Mouse (Mus musculus) stomach, postnatal 0 days (tissue): Measurements from ENCODE around the gene Gabrb3.

Experiments used
- CTCF ChIP-seq: IDR thresholded peaks from 2 replicates; pipeline ENCODE4 v1.5.1; 2016; ENCODE audit warnings: antibody characterized with exemption, low read depth, mild to moderate bottlenecking, moderate library complexity
- EP300 ChIP-seq: optimal IDR thresholded peaks from 2 replicates; pipeline ENCODE3; 2016; ENCODE audit warnings: antibody characterized with exemption

GRCm38 (mm10) chr7:57591249-57591577, 171.7 kb downstream of the Gabrb3 start:
- TF ChIP-seq CTCF (no peak), EP300 (no peak)
